Mouse (Mus musculus) heart, postnatal 10 days (tissue): ENCODE data around the gene She. TPM values are rescaled to one million over a fixed set of nuclear protein-coding genes. Genes with fewer than 3 reads are reported as not detected.
"Not testable (repeated sequence)": the region's sequence is repeated elsewhere in the genome, so short reads cannot be mapped to it uniquely, and the experiment has no call there.

Source experiments
- DNase-seq, 2 experiments: peaks; one replicate each; pipeline ENCODE4 v3.0.0; 2021
- intact Hi-C: fragments of 180-260 bp; cut with DNase I; formaldehyde crosslinking; loops from one replicate; pipeline ENCODE4 v1.15.1; 2025
- total RNA-seq, 2 experiments: library from RNA; stranded (reverse); gene quantifications; 2 replicates each; pipeline ENCODE4 v1.2.3; 2021

She gene
- total RNA-seq, 2 experiments from 2014 or later: 24.8 to 25.3 TPM

DNA sequence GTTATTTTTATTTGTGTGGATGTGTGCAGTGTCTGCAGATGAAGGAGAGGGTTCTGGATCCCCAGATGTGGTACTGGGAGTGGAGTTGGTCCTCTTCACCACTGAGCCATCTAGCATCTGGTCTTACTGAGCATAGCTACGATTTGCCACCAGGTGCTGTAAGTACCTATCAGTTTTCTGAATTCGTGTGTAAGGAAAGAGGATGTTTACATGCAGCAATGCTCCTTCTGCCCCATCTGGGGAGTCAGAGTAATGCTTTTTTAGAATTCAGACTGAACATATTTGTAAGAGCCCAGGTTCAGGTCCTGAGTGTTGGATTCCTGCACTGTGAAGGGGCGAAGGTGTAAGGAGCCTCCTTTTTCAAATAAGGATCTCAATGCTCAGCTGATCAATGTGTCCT is 28.8 kb downstream of the She start:
- DNase-seq: no peak
- intact Hi-C loops: loop anchor here (5.0 kb wide), 1 partner anchor 102 kb away; the partner anchor contains the start of gene Atp8b2

DNA sequence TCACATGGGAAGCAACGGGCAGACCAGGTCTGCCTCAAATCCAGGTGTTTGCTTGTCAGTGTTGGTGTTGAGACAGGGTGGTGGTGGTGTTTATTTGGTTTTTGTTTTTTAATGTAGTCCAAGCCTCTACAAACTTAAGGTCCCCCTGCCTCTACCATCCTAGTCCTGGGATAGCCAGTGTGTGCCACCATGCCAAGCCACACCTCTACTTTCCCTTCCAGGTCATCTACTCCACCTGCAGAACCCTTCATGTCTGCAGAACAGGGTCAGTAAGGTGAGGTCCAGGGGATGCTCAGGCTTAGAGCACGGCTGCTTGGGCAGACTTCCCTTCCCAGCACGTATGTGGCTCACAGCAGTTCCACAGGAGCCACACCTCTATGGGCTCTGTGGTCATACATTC is 29.2 kb downstream of the She start:
- intact Hi-C loops: loop anchor here (5.0 kb wide), 1 partner anchor 102 kb away; the partner anchor contains the start of gene Atp8b2
- no peak for DNase-seq

DNA sequence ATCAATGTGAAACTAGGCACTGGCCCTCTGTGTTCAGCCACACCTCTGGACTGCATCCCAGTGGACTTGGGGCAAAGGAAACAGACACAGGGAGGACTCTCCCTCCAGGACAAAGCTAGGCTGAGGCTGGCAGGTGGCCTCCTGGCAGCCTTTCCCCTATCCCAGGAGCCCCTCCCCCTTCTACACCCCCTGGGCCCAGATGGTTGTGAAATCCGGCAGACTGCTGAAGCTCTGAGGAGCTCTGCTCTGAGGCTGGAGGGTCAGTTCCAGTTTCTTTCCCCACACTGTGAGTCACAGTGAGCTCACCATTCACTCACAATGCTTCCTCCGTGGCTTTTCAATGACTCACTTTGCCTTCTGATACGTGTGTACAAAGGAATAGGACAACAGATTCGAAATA is 29.9 kb downstream of the She start:
- intact Hi-C loops: loop anchor here (5.0 kb wide), 1 partner anchor 101 kb away; the partner anchor contains the start of gene Atp8b2
- peak; percentile 81 to 82 for DNase-seq

DNA sequence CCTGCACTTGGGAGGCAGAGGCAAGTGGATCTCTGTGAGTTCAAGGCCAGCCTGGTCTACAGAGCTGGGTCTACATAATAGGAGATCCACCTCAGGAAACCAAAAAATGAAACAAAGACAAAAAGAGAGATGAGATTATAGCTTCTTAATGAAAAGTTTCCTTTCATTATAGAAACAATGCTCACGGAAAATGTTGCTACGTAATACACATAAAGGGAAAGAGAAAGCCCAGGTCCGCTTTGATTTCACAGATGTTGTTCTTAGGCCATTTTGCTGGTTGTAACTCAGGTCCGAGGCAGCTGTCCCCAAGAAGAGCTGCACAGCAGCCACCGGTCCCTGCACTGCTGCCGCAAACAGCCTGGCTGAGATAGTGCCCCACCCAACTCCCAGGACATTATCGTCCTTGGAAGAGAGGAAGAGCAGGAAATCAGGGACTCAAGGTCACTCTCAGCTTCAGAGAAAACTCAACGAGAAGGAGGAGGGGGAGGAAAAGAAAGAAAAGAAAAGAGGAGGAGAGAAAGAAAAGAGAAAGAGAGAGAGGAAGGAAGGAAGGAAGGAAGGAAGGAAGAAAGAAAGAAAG is 31.1 kb downstream of the She start:
- intact Hi-C loops: loop anchor here (5.0 kb wide), 1 partner anchor 100 kb away; the partner anchor contains the start of gene Atp8b2
- no peak for DNase-seq

DNA sequence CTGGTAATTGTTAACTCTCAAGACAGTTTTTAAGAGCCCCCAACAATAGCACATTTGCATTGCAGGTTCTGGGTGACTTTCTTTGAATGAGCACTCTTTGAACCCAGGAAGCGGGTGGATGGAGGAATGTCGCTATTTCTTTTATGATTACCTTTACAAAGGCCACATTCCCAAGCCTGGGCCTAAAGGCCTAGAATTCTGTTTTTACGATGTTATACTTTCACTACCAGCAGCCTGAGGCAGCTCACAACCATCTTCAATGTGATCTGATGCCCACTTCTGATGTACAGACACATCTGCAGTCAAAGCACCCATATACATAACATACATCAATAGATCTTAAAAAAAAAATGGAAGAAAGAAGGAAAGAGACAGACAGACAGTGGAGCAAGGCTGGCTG is 32.1 kb downstream of the She start:
- DNase-seq: not testable (repeated sequence)
- intact Hi-C loops: loop anchor here (5.0 kb wide), 1 partner anchor 99 kb away; the partner anchor contains the start of gene Atp8b2

DNA sequence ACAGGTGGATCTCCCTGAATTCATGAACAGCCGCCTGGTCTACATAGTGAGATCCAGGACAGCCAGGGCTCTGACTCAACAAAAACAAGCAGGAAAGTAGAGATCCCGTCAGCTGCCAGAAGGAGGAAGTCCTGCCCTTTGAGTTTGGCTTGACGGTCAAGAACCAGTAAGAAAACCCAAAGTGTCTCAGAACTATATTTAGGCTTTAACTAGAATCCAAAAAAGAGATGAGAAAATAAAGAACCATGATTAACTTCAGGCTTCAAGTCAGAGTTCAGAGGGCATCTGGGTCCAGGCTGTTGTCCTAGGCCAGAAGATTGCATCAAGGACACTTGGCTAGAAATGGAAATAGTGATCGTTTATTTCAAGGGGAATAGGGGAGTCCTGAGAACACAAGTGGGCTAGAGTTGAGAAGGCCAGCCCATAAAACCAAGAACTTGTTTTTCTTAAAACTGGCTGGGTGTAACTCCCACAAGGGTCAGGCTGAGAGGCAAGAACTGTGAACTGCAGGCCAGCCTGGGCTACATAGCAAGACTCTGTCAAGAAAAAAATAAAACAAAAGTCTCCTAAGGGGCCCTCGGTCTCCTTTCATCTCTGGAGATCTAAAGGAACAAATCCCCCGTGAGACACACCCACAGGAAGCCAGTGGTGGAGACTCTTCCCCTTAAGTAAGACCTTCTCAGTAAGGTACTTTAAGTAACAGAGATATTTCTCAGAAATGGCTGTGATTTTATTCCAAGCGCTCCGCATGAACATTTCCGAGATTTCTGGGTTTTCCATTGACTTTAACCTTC is 32.7 kb downstream of the She start:
- intact Hi-C loops: loop anchor here (5.0 kb wide), 1 partner anchor 98 kb away; the partner anchor contains the start of gene Atp8b2
- peak; percentile 57 to 62 for DNase-seq

DNA sequence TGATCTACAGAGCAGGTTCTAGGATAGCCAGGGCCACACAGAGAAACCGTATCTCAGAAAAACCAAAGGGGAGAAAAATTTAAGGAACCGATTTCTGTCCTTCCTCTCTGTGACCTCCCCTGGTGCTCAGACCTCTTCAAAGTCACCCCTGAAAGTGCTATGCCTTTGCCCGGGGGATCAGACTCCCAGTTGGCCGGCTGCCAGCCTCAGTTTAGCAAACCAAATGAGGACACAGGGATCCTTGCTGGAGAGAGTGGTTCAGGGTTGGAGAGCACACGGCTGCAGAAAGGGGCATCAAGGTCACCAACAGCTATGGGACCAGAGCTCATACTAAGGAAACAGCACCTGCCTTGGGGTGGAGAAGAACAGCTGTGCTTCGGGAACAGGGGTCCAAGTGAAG is 33.9 kb downstream of the She start:
- intact Hi-C loops: no loop called here
- DNase-seq: no peak

DNA sequence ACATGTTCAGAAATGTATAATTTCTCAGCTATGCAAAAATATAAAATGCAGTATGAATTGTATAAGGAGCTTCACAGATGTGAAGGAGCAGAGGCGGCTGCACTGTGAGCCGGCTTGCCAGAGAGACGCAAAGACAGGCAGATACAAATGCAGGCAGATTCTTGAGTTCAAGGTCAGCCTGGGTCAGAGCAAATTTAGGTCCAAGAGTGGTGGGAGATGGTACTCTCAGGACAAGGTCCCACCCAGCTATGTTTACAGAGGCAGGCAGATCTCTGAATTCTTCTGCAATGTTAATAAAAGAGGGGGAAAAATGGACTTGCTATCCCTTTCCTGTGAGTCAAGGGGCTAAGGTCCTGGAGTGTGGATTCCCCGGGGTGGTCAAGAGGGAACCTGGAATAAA is 34.6 kb downstream of the She start:
- no peak for DNase-seq
- intact Hi-C loops: no loop called here

DNA sequence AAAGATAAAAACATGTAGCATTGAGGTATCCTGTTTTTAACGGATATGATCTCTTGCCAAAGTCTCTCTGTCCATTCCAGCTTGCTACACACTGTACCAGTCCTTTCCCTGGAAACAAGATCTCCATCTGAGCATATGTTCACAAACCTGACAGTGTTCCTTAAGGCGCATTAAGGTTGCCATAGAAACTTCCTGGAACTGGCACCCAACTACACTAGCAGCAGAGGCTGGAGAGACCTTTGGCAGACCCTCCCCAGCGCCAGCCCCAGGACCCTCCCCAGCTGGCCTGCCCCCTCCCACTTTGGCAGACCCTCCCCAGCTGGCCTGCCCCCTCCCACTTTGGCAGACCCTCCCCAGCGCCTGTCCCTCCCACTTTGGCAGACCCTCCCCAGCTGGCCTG is 36.5 kb downstream of the She start:
- DNase-seq: no peak
- intact Hi-C loops: no loop called here

DNA sequence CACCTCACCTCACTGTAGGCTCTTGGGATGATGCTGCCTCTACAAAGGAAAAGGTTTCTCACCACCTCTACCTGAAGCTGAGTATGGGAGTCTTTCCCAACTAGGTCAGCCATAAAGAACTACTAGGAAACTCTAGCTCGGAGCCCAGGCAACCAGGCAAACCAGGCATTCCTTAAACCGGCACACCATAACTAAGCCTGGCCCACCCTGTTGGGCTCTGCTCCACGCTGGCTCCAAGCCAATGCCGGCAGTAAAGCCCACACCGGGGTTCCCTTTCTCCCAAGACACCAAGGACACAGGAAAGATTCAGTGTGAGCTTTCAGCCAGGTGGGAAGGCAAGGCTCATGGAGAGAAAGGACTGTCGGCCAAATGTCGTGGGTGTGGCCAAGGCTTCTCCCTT is 37.2 kb downstream of the She start:
- intact Hi-C loops: no loop called here
- DNase-seq: peak in 1 of 2 experiments; percentile 52

DNA sequence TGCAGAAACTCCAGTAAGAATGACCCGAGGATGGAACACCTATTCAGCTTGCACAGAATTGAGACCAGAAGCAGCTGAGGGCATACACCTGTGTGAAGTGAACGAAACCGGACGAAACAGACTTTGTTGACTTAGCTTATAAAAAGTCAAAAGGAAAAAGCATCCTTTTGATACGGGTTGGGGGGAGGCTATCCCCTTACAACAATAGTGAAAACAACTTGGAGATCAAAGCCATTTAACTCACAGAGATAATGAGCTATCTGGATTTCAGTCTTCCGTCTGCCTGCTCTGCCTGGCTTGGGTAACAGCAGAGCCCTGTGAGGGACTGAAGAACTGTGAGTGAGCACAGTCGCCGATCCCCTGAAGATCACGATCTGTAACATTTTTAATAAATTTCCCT is 37.8 kb downstream of the She start:
- intact Hi-C loops: no loop called here
- no peak for DNase-seq

DNA sequence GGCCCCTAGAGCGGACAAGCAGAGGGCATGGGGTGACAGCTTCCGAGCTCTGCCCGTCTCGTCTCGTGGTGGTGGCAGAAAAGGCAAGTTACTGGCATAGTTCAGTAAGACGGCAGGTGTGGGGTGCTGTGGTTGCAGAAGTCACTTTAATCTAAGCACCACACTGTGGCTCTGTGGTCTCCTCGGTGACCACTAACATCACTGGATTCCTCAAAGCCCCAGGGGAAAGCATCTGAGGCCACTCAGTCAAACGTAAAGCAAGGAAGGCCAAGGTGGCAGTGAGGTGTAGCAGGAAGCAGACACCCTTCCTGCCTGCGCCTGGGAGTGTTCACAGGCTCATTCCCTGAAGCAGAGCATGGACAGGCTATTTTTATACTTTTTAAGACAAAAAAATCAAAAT is 38.4 kb downstream of the She start:
- peak in 1 of 2 experiments; percentile 46 for DNase-seq
- intact Hi-C loops: no loop called here

DNA sequence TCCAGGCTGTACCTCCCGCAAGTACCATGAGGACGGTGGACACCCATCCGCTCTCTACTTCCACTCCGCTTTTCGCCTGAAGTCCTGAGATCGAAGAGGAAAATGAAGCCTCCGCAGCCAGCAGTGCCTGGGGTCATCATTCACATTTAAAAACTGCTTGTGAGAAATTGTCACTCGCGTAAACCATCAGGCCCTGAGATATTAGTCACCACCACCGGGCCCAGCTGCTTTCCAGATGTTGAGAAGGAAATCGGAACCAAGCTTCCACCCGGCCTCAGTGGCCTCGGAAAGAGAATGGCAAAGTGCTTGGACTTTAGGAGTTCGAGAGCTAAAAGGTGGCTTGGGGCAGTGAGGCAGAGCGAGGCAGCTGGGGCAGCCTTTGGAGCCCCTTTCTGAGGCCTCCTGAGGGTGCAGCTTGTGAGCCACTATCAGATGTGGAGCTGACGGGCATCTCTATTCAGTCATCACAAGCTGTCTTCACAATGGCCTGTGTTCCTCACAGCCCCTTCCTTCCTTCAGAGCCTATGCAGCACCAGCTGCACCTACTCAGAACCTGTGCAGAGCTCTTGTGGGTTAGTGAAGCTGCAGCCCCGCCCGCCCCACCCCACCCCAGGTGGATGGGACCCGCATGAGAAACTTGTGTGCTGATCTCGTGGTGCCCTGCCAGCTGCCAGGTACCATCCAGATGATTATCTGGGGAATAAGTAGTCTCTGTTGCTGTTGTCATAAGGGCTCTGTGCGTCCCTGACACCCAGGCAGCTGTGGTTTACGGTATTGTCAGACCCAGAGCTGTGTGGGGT is 39.5 kb downstream of the She start:
- intact Hi-C loops: loop anchor here (5.0 kb wide), 1 partner anchor 67 kb away; no protein-coding TSS in a partner anchor
- DNase-seq: peak; percentile 41 to 48

DNA sequence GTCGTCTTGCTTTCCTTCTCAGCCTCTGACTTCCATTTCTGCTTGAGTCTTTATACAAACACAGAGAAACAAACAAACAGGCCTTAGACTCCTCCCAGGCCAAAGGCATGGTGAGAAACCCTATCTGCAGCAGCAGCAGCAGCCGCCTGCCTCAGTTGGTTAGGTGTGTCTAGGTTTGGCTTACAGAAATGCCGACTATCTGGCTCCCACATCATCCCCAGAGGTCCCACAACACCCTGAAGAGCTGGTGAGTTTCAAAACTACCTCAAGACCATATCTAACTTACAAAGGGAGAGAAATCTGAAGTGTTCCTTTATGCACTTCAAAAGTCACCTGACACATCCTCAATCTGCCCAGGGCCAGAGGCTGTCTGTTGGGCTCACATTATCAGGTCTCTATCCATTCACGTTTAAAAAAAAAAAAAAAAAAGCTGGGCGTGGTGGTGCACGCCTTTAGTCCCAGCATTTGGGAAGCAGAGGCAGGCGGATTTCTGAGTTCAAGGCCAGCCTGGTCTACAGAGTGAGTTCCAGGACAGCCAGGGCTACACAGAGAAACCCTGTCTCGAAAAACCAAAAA is 40.3 kb downstream of the She start:
- intact Hi-C loops: loop anchor here (5.0 kb wide), 1 partner anchor 66 kb away; no protein-coding TSS in a partner anchor
- DNase-seq: no peak

DNA sequence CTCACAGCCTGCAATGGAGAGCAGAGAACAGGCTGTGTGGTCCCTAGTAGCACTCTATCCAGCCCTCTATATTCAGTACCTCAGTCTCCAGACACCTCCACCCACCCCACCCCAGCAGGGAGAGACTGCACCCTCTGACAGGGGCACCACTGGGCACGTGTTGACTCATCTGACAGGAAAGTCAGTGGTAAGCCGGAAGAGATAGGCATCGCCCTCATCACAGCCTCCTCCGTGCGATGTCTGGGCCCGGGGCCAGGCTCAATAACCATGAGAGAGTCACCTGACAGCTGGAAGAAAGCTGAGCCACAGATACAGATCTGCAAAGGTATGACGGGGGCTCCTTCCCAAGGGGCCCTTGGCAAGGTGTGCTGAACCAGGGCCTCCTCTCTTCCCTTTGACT is 41.0 kb downstream of the She start:
- intact Hi-C loops: loop anchor here (5.0 kb wide), 1 partner anchor 65 kb away; no protein-coding TSS in a partner anchor
- no peak for DNase-seq

DNA sequence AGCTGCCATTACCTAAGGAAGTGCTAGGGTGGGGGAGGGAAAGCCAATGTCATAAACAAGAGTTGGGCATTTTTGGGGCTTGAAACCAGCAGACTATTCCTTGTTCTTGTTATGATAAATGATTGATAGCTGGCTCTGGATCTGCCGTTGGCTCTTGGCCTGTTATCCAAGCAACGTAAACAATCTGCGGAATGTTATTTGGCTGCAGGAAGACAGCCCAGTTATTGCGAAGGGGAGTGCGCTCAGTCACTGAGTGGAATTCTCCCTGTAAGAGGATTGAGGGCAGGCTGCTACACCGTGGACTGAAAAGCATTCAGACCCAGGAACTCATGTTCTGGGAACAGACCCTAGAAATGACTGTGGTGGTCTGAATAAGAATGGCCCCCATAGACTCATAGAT is 41.5 kb downstream of the She start:
- intact Hi-C loops: loop anchor here (5.0 kb wide), 1 partner anchor 65 kb away; no protein-coding TSS in a partner anchor
- no peak for DNase-seq

DNA sequence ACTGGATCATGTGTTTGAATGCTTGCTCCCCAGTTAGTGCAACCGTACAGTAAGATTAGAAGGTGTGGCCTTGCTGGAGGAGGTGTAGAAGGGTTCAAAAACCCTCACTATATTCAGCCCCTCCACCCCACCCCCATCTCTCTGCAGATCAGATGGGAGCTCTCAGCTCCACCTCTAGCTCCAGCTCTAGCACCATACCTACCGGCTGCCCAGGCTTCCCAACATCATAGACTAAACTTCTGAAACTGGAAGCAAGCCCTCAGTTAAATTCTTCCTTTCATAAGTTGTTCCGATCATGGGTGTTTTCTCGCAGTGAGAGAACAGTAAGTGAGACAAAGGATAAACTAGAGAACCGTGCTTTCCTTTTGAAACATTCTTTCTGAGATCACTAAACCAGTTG is 42.9 kb downstream of the She start:
- no peak for DNase-seq
- intact Hi-C loops: loop anchor here (5.0 kb wide), 1 partner anchor 63 kb away; no protein-coding TSS in a partner anchor

DNA sequence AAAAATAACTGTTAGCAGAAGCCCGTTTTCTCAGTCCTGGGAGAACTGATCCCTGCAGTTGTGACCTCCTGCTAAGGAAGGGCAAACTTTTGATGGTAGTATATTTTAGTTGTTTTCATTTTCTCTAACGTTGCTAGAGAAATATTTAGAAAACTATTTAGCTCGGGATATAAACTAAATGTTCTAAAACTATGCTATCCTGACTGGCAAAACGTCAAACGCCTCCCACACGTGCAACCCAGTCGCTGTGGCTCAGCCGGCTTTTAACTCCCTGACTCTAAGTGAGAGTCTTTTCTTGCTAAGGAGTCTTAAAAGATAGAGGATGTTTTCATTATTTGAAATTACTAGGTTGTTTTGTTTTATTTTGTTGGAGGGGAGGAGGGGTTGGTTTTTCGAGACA is 43.9 kb downstream of the She start:
- intact Hi-C loops: no loop called here

DNA sequence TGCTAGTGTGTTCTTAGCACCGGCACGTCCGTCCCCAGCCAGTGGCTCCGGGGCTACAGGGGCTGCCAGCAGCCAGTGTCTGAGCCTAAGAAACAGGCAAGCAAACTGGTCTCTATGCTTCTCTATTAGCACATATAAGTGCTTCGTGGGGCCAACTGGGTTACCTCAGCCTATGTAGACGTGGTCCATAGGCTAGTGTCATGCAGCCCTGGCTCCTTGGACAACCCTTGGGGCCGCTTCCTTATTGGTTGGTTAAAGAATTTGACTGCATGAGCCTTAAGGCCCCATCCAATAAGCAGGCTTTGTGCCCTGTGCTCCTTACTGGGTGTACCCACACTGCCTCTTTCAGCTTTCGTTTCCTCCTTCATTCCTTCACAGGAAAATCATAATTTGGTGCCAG is 44.6 kb downstream of the She start:
- DNase-seq: no peak
- intact Hi-C loops: no loop called here

More for the DNA sequence above, 43.9 kb downstream of the She start:
- DNase-seq: no peak

DNA sequence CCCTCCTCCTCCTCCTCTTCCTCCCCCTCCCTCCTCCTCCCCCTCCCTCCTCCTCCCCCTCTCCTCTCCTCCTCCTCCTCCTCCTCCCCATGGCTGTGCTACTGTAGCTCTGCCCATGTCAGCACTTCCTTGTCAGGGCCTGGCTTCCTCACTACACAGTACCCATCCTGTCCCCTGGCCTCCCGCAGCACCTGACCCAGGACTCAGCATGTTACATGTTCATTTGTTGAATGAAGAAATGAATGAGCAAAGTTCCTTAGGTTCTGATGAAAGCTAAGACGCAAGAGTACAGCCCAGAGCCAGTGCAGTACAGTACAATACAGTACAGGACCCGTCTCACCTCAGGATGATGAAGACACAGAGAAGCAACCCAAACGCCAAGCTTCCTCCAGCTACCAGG is 45.3 kb downstream of the She start:
- intact Hi-C loops: no loop called here
- DNase-seq: no peak

DNA sequence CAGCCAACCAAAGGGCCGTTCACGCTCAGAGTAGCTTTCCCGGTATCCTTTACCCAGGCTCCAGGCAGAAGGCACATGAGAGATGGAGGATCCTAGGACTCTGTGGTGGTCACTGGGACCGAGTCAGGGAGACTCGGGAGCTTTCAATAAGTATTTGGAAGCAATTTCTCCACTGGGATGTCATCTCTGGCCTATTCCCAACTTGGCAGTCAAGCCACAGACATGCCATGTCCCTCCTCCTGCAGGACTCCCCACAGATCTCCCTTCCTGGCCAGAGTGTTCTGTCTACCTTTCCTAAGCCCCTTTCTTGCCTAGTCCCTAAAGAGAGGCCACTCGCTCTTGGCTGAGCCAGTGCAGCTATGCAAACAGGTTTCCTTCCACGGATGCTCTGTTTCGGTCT is 46.0 kb downstream of the She start:
- DNase-seq: no peak
- intact Hi-C loops: no loop called here
